Mouse (Mus musculus): ENCODE measurements around the gene Nxn. TPM values are rescaled to one million over a fixed set of nuclear protein-coding genes. Genes with fewer than 3 reads are reported as not detected.

The Nxn gene
- polyA plus RNA-seq, 1 experiment: 7.4 TPM

- Histone ChIP-seq H3K4me3 (ENCODE audit: low read depth, low read length) (no peak overlapping the region), H3K4me1 (ENCODE audit: control insufficient read depth, insufficient read depth, insufficient read length, low read length) (no peaks in the 10 kb centered on the region; the same call in 1 of the 2 replicates), H3K36me3 (ENCODE audit: control insufficient read depth, insufficient read depth, low read length) (peaks cover 4% of the 10 kb centered on the region; the same call in 1 of the 2 replicates), H3K27ac (ENCODE audit: insufficient read depth, low read depth, low read length) (no peak overlapping the region; the same call in 1 of the 2 replicates), H3K27me3 (ENCODE audit: control insufficient read depth, insufficient read depth, low read length) (no peaks in the 10 kb centered on the region)
- TF ChIP-seq POLR2A (IDR thresholded peaks at IDR 0.05; ENCODE audit: low read depth, low read length): no peak
- TF ChIP-seq CTCF (IDR thresholded peaks at IDR 0.05; ENCODE audit: extremely low read depth, insufficient read length, insufficient replicate concordance, low read depth, low read length): no peak
- WGBS: 49% methylated on average over 4 of the region's 4 CpGs
Observed at GRCm38 (mm10) chr11:76255431-76256001, 143.4 kb downstream of the Nxn start.

- TF ChIP-seq POLR2A (IDR thresholded peaks at IDR 0.05; ENCODE audit: low read depth, low read length) (no peak), CTCF (IDR thresholded peaks at IDR 0.05; ENCODE audit: extremely low read depth, insufficient read length, insufficient replicate concordance, low read depth, low read length) (no peak)
- H3K27ac ChIP-seq (ENCODE audit: insufficient read depth, low read depth, low read length): peak overlapping the region; percentile 14; the same call in 1 of the 2 replicates
- H3K4me3 ChIP-seq (ENCODE audit: low read depth, low read length): no peak overlapping the region
- H3K36me3 ChIP-seq (ENCODE audit: control insufficient read depth, insufficient read depth, low read length): peaks cover 16% of the 10 kb centered on the region
- no peaks in the 10 kb centered on the region for H3K4me1 ChIP-seq (ENCODE audit: control insufficient read depth, insufficient read depth, insufficient read length, low read length)
- 81% methylated on average over 4 of the region's 4 CpGs for WGBS
- H3K27me3 ChIP-seq (ENCODE audit: control insufficient read depth, insufficient read depth, low read length): no peaks in the 10 kb centered on the region
Observed at GRCm38 (mm10) chr11:76253918-76254264, 145.0 kb downstream of the Nxn start.

GRCm38 (mm10) chr11:76253145-76253917, 145.6 kb downstream of the Nxn start:
- Histone ChIP-seq H3K4me1 (ENCODE audit: control insufficient read depth, insufficient read depth, insufficient read length, low read length) (no peaks in the 10 kb centered on the region), H3K4me3 (ENCODE audit: low read depth, low read length) (no peak overlapping the region), H3K27me3 (ENCODE audit: control insufficient read depth, insufficient read depth, low read length) (no peaks in the 10 kb centered on the region), H3K36me3 (ENCODE audit: control insufficient read depth, insufficient read depth, low read length) (peaks cover 22% of the 10 kb centered on the region), H3K27ac (ENCODE audit: insufficient read depth, low read depth, low read length) (0 out of 2 replicates have a peak overlapping the region, but pooled peaks have one; percentile 8)
- 66% methylated on average over 5 of the region's 5 CpGs for WGBS
- TF ChIP-seq CTCF (IDR thresholded peaks at IDR 0.05; ENCODE audit: extremely low read depth, insufficient read length, insufficient replicate concordance, low read depth, low read length) (peak; percentile 96; the same call in 1 of the 2 replicates), POLR2A (IDR thresholded peaks at IDR 0.05; ENCODE audit: low read depth, low read length) (no peak)

- WGBS: 50% methylated on average over 3 of the region's 3 CpGs
- Histone ChIP-seq H3K27me3 (ENCODE audit: control insufficient read depth, insufficient read depth, low read length) (no peaks in the 10 kb centered on the region), H3K4me1 (ENCODE audit: control insufficient read depth, insufficient read depth, insufficient read length, low read length) (no peaks in the 10 kb centered on the region), H3K36me3 (ENCODE audit: control insufficient read depth, insufficient read depth, low read length) (peaks cover 25% of the 10 kb centered on the region), H3K27ac (ENCODE audit: insufficient read depth, low read depth, low read length) (no peak overlapping the region), H3K4me3 (ENCODE audit: low read depth, low read length) (no peak overlapping the region)
- TF ChIP-seq CTCF (IDR thresholded peaks at IDR 0.05; ENCODE audit: extremely low read depth, insufficient read length, insufficient replicate concordance, low read depth, low read length) (no peak), POLR2A (IDR thresholded peaks at IDR 0.05; ENCODE audit: low read depth, low read length) (no peak)
Observed at GRCm38 (mm10) chr11:76252036-76252435, 146.9 kb downstream of the Nxn start.

GRCm38 (mm10) chr11:76247239-76247638, 151.7 kb downstream of the Nxn start:
- Histone ChIP-seq H3K4me3 (ENCODE audit: low read depth, low read length) (no peak overlapping the region), H3K36me3 (ENCODE audit: control insufficient read depth, insufficient read depth, low read length) (peaks cover 25% of the 10 kb centered on the region), H3K27ac (ENCODE audit: insufficient read depth, low read depth, low read length) (no peak overlapping the region), H3K4me1 (ENCODE audit: control insufficient read depth, insufficient read depth, insufficient read length, low read length) (no peaks in the 10 kb centered on the region; the same call in 1 of the 2 replicates), H3K27me3 (ENCODE audit: control insufficient read depth, insufficient read depth, low read length) (no peaks in the 10 kb centered on the region)
- WGBS: 39% methylated on average over 2 of the region's 2 CpGs
- no peak for TF ChIP-seq POLR2A (IDR thresholded peaks at IDR 0.05; ENCODE audit: low read depth, low read length)
- TF ChIP-seq CTCF (IDR thresholded peaks at IDR 0.05; ENCODE audit: extremely low read depth, insufficient read length, insufficient replicate concordance, low read depth, low read length): no peak

GRCm38 (mm10) chr11:76246439-76246838, 152.5 kb downstream of the Nxn start:
- H3K4me1 ChIP-seq (ENCODE audit: control insufficient read depth, insufficient read depth, insufficient read length, low read length): no peaks in the 10 kb centered on the region; the same call in 1 of the 2 replicates
- TF ChIP-seq CTCF (IDR thresholded peaks at IDR 0.05; ENCODE audit: extremely low read depth, insufficient read length, insufficient replicate concordance, low read depth, low read length): no peak
- TF ChIP-seq POLR2A (IDR thresholded peaks at IDR 0.05; ENCODE audit: low read depth, low read length): no peak
- H3K27me3 ChIP-seq (ENCODE audit: control insufficient read depth, insufficient read depth, low read length): no peaks in the 10 kb centered on the region
- H3K4me3 ChIP-seq (ENCODE audit: low read depth, low read length): no peak overlapping the region
- no peak overlapping the region for H3K27ac ChIP-seq (ENCODE audit: insufficient read depth, low read depth, low read length)
- peaks cover 25% of the 10 kb centered on the region for H3K36me3 ChIP-seq (ENCODE audit: control insufficient read depth, insufficient read depth, low read length)
